Mouse (Mus musculus) forebrain, embryonic 11.5 days (tissue): ENCODE measurements around the gene Brd9. TPM values are rescaled to one million over a fixed set of nuclear protein-coding genes. Genes with fewer than 3 reads are reported as not detected.

Experiments
- ATAC-seq: fragments of 200-750 bp; cut with Nextera tagmentation; replicated peaks from 2 replicates; pipeline ENCODE4 v1.8.0; 2017; ENCODE audit warnings: moderate TSS enrichment; ENCODE audit not compliant: low FRiP score
- DNase-seq: peaks from one replicate; pipeline ENCODE4 v3.0.0-alpha.2; 2017; ENCODE audit warnings: low spot score
- H3K27ac ChIP-seq: fragments of 300-500 bp; sonication (generic); 2 replicates; pipeline ENCODE4 v1.5.1; 2014; ENCODE audit warnings: low read depth, low read length
- H3K27me3 ChIP-seq: fragments of 300-500 bp; sonication (generic); 2 replicates; pipeline ENCODE4 v1.6.1; 2014; ENCODE audit warnings: mild to moderate bottlenecking, low read length, mixed read lengths; ENCODE audit not compliant: control insufficient read depth, insufficient read depth
- H3K36me3 ChIP-seq: fragments of 300-500 bp; sonication (generic); 2 replicates; pipeline ENCODE4 v1.6.1; 2014; ENCODE audit warnings: mild to moderate bottlenecking, low read length, moderate library complexity, mixed read lengths; ENCODE audit not compliant: control insufficient read depth, insufficient read depth
- H3K4me1 ChIP-seq: fragments of 300-500 bp; sonication (generic); replicated peaks from 2 replicates; pipeline ENCODE4 v1.6.1; 2014; ENCODE audit warnings: low read length, mixed read lengths; ENCODE audit not compliant: control insufficient read depth, insufficient read depth
- H3K4me2 ChIP-seq: fragments of 300-500 bp; sonication (generic); 2 replicates; pipeline ENCODE4 v1.6.1; 2014; ENCODE audit warnings: low read depth, mild to moderate bottlenecking, low read length, moderate library complexity, mixed read lengths; ENCODE audit not compliant: severe bottlenecking
- H3K4me3 ChIP-seq: fragments of 300-500 bp; sonication (generic); 2 replicates; pipeline ENCODE4 v1.5.1; 2014; ENCODE audit warnings: low read depth, low read length
- H3K9ac ChIP-seq: fragments of 300-500 bp; sonication (generic); 2 replicates; pipeline ENCODE4 v1.6.1; 2014; ENCODE audit warnings: low read length
- H3K9me3 ChIP-seq: fragments of 300-500 bp; sonication (generic); 2 replicates; pipeline ENCODE4 v1.6.1; 2016; ENCODE audit warnings: low read length, mixed read lengths; ENCODE audit not compliant: control insufficient read depth
- WGBS: fragments of 180-500 bp; shearing (Covaris S2); extraction: QIAGEN DNeasy Blood & Tissue Kit; methylation state at CpG from one replicate; pipeline ENCODE4 v1.1.7; 2014; 5-methylcytosine and 5-hydroxymethylcytosine counted together
- polyA plus RNA-seq: library from polyadenylated mRNA; unstranded; fragments of >200 nt; fragmentation: Nextera tagmentation; extraction: Ambion mirVana; gene quantifications from 2 replicates; pipeline ENCODE4 v1.2.1, GENCODE M21; 2014

Gene Brd9
- polyA plus RNA-seq, 1 experiment from 2014 or later: 73.4 TPM

DNA sequence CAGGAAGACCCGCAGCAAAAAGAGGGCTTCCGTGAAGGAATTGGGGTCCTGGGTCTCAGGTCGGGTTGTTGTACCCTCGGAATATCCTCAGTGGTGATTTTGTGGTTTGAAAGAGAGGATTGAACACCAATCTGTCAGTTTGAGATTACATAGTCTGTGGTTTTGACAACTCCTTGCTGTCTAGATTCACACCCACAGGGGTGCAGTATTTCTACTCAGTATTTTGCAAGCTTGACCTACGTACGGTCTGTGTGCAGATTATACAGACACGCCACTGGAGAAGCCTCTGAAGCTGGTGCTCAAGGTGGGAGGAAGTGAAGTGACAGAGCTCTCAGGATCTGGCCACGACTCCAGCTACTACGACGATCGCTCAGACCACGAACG lies 558 bp downstream of the Brd9 start:
- no peak for DNase-seq
- H3K36me3 ChIP-seq: peaks cover 4% of the 10 kb centered on the region; the same call in 1 of the 2 replicates

DNA sequence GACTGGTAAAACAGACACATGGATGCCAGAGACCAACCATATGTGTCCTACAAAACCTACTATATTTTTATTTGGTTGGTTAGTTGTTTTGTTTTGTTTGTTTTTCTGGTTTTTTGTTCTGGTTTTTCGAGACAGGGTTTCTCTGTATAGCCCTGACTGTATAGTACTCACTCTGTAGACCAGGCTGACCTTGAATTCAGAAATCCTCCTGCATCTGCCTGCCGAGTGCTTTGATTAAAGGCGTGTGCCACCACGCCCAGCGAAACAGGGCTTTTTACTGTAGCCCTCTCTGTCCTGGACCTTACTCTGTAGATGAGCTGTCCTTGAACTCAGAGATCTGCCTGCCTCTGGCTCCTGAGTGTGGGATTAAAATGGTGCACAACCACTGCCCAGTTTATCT lies 1.5 kb downstream of the Brd9 start:
- ATAC-seq (no peak), DNase-seq (no peak)
- H3K36me3 ChIP-seq: peaks cover 11% of the 10 kb centered on the region; the same call in 1 of the 2 replicates
- 94% methylated on average over 5 of the region's 5 CpGs for WGBS
- no peaks in the 10 kb centered on the region for H3K9me3 ChIP-seq
- peaks cover 9% of the 10 kb centered on the region; the same call in 1 of the 2 replicates for H3K4me1 ChIP-seq
- H3K9ac ChIP-seq: no peak overlapping the region
- no peaks in the 10 kb centered on the region for H3K27me3 ChIP-seq
- H3K4me3 ChIP-seq: no peak overlapping the region
- H3K27ac ChIP-seq: no peak overlapping the region
- no peak overlapping the region for H3K4me2 ChIP-seq

More for the DNA sequence above, 558 bp downstream of the Brd9 start:
- Histone ChIP-seq H3K9me3 (no peaks in the 10 kb centered on the region), H3K27ac (no peak overlapping the region), H3K27me3 (no peaks in the 10 kb centered on the region), H3K4me2 (peak overlapping the region; percentile 83), H3K9ac (peak overlapping the region; percentile 79), H3K4me1 (peaks cover 9% of the 10 kb centered on the region; the same call in 1 of the 2 replicates), H3K4me3 (peak overlapping the region; percentile 76)
- 52% methylated on average over 13 of the region's 13 CpGs for WGBS
- peak; percentile 13; the same call in 1 of the 2 replicates for ATAC-seq

DNA sequence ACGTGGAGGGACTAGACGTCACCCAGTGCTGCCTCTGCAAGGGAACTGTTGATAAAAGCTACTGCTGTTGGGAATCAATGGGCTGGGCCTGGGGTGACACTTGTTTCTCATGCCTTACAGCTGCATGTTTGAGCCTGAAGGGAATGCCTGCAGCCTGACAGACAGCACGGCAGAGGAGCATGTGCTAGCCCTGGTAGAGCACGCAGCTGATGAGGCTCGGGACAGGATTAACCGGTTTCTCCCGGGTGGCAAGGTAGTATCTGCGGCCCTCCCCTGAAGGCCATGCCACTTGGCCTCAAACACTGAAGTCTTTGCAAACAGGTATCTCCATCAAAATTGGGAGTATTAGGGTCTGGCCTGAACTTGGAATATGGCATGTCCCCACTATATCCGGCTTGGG lies 7.0 kb downstream of the Brd9 start:
- peaks cover 11% of the 10 kb centered on the region; the same call in 1 of the 2 replicates for H3K36me3 ChIP-seq
- ATAC-seq (no peak), DNase-seq (no peak)
- no peak overlapping the region for H3K4me2 ChIP-seq
- H3K9ac ChIP-seq: no peak overlapping the region
- 97% methylated on average over 9 of the region's 9 CpGs for WGBS
- no peaks in the 10 kb centered on the region for H3K9me3 ChIP-seq
- no peak overlapping the region for H3K27ac ChIP-seq
- no peaks in the 10 kb centered on the region for H3K4me1 ChIP-seq
- no peaks in the 10 kb centered on the region for H3K27me3 ChIP-seq
- H3K4me3 ChIP-seq: no peak overlapping the region

- H3K27me3 ChIP-seq: no peaks in the 10 kb centered on the region
- no peak overlapping the region for H3K4me3 ChIP-seq
- peaks cover 8% of the 10 kb centered on the region; the same call in 1 of the 2 replicates for H3K36me3 ChIP-seq
- WGBS: 85% methylated on average over 1 of the region's 1 CpGs
- no peaks in the 10 kb centered on the region for H3K4me1 ChIP-seq
- ATAC-seq (no peak), DNase-seq (no peak)
- H3K4me2 ChIP-seq: no peak overlapping the region
- no peaks in the 10 kb centered on the region for H3K9me3 ChIP-seq
- no peak overlapping the region for H3K27ac ChIP-seq
- H3K9ac ChIP-seq: no peak overlapping the region
Observed at GRCm38 (mm10) chr13:73953551-73954130, 16.0 kb downstream of the Brd9 start.

GRCm38 (mm10) chr13:73954666-73955065 lies 17.1 kb downstream of the Brd9 start:
- Histone ChIP-seq H3K27me3 (no peaks in the 10 kb centered on the region), H3K4me2 (no peak overlapping the region), H3K4me1 (no peaks in the 10 kb centered on the region), H3K27ac (no peak overlapping the region), H3K9ac (no peak overlapping the region), H3K4me3 (no peak overlapping the region), H3K9me3 (no peaks in the 10 kb centered on the region), H3K36me3 (peaks cover 8% of the 10 kb centered on the region; the same call in 1 of the 2 replicates)
- 82% methylated on average over 6 of the region's 6 CpGs for WGBS
- ATAC-seq (no peak), DNase-seq (no peak)

- Histone ChIP-seq H3K27ac (no peak overlapping the region), H3K4me1 (no peaks in the 10 kb centered on the region), H3K4me3 (no peak overlapping the region), H3K36me3 (peaks cover 5% of the 10 kb centered on the region; the same call in 1 of the 2 replicates), H3K27me3 (no peaks in the 10 kb centered on the region), H3K4me2 (no peak overlapping the region), H3K9ac (no peak overlapping the region), H3K9me3 (no peaks in the 10 kb centered on the region)
- 91% methylated on average over 5 of the region's 5 CpGs for WGBS
- no peak for DNase-seq
- ATAC-seq: no peak
Observed at GRCm38 (mm10) chr13:73955531-73955930, 17.9 kb downstream of the Brd9 start.

- H3K4me2 ChIP-seq: no peak overlapping the region
- DNase-seq (peak; percentile 38), ATAC-seq (no peak)
- no peaks in the 10 kb centered on the region for H3K27me3 ChIP-seq
- no peaks in the 10 kb centered on the region for H3K9me3 ChIP-seq
- H3K4me3 ChIP-seq: no peak overlapping the region
- H3K4me1 ChIP-seq: no peaks in the 10 kb centered on the region
- H3K36me3 ChIP-seq: peaks cover 2% of the 10 kb centered on the region; the same call in 1 of the 2 replicates
- 90% methylated on average over 10 of the region's 10 CpGs for WGBS
- no peak overlapping the region for H3K9ac ChIP-seq
- H3K27ac ChIP-seq: no peak overlapping the region
Observed at GRCm38 (mm10) chr13:73960117-73960652, 22.6 kb downstream of the Brd9 start.

DNA sequence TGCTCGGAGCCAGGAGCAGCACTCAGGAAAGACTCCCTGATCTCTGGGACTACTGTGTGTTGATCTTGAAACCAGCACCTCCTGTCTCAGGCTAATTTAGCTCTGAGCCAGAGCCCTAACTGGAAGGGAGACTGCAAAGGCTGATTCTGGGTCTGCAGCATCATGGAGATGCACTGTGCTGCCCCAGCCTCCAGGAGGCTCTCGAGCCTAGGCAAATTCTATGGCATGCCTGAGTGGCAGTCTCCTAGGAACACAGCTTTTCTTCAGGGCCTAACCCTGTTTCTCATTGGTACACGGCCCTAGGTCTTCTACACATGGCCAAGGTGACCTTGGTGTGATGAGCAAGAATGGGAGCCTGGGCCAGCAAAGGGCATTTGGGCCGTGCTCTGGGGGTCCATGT lies 23.6 kb downstream of the Brd9 start:
- no peak overlapping the region for H3K9ac ChIP-seq
- H3K27ac ChIP-seq: no peak overlapping the region
- no peaks in the 10 kb centered on the region for H3K4me1 ChIP-seq
- H3K27me3 ChIP-seq: no peaks in the 10 kb centered on the region
- H3K9me3 ChIP-seq: no peaks in the 10 kb centered on the region
- H3K36me3 ChIP-seq: peaks cover 2% of the 10 kb centered on the region; the same call in 1 of the 2 replicates
- H3K4me2 ChIP-seq: no peak overlapping the region
- ATAC-seq: no peak
- no peak for DNase-seq
- H3K4me3 ChIP-seq: no peak overlapping the region
- WGBS: 80% methylated on average over 4 of the region's 4 CpGs

DNA sequence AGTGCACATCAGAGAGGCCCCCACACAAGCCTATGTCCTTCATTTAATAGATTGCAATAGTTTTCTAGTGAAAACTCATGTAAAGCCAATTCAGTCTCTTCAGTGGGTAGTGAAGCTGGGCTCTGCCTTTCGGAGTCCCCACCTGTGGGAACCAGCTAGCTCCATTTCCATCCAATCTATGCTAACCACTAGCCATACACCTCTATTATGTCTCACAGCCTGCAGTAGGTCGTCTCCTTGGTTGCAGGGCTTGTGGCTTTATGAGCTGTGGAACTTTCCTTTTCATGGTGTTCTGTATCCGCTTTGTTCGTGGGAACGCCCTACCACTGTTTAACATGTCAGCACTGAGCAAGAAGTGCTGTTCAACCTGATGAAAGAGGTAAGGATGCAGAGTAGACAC lies 25.9 kb downstream of the Brd9 start, which contains the start of gene Zdhhc11:
TSS of gene Zdhhc11 (plus strand) at position 301 of the 400 bp plus-strand sequence.
- Histone ChIP-seq H3K9me3 (no peaks in the 10 kb centered on the region), H3K4me2 (no peak within 1 kb of the TSS), H3K36me3 (no peaks in the 10 kb centered on the region), H3K9ac (no peak within 1 kb of the TSS), H3K27ac (no peak within 1 kb of the TSS), H3K4me1 (no peaks in the 10 kb centered on the region), H3K27me3 (no peaks in the 10 kb centered on the region), H3K4me3 (no peak within 1 kb of the TSS)
- 89% methylated on average over 5 of the region's 5 CpGs for WGBS
- DNase-seq (no peak), ATAC-seq (no peak)
